Mouse (Mus musculus) ES-CJ7 (cell line): Measurements from ENCODE around the gene Pkd1l1.
A peak's percentile ranks its signal among the peaks of the same experiment; 100 is the strongest.

ENCODE experiments used
- DNase-seq: peaks from one replicate; pipeline ENCODE4 v3.0.0; 2011; ENCODE audit warnings: low read depth, low spot score

Pkd1l1 gene

DNA sequence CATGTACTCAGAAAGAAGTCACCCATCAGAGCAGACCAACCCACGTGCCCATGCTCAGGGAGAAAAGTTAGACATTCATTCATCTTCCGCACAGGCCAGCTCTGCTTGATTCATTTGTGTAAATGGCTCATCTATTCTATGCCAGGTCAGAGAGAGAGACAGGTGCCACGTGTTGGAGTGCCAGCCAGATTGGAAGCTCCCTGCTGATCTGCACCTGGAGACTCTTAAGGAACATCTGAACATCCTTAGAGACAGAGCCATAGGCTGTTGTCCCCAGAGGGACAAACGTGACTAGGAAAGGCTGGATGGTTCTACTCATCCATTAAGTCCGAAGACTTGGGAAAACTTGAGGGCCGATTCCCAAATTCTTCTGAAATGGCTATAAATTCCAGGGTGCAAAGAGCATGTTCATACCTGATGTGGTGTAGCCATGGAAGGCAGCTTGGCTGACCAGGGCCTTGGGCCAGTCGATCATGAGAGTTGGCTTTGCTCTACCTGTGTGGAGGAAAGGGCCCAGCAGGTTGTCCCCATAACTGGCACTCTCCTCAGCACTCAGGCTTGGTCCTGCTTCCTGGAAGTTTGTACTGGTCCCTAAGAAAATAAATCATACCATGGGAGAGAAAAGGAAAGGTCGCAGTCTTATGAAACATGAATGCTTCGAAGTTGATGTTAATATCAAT lies 36.5 kb downstream of the Pkd1l1 start:
- DNase-seq: no peak

DNA sequence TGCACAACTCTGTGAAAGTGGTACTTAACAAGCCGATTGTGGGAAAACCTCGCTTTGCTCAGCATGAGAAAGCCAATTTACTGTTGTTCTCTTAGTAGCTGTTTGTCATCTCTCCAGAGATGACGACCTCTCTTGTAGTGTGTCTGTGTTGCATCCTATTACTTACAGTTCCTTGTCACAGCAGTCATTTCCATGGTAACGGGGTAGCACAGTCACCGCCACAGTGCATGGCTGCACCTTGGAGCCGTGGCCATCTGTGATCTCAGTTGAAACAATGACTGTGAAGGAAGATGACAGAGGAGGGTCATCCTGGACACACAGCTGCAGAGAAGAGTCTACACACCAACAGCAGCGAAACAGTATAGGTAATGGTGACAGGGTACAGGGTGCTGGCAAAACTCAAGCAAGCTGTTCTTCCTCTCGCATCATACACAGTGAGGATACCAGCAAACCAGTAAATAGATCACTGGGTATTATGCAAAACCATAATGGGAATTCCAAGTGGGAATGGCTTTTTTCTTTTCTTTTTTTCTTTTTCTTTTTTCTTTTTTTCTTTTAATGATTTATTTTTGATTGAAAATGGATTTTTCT lies 56.9 kb downstream of the Pkd1l1 start:
- no peak for DNase-seq

DNA sequence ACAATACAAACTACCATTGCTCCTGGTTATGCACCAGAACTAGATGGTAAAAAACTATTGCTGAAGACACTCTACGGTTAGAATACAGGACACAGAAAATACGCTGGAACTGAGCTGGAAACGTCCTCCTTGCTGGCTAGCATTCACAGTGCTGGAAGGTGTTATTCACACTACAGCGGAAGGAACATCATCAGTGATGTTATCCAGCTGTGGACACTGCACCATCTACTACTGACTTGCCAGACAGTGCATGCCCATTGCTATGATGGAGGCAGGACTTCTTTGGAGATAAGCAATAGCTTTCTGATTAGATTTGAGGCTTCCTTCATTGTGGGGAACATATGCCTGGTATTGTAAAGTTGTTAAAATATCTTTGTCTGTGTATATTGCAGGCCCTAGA lies 90.3 kb downstream of the Pkd1l1 start:
- DNase-seq: no peak

- peak; percentile 44 for DNase-seq
Observed at GRCm38 (mm10) chr11:8881521-8881920, 91.5 kb downstream of the Pkd1l1 start.

DNA sequence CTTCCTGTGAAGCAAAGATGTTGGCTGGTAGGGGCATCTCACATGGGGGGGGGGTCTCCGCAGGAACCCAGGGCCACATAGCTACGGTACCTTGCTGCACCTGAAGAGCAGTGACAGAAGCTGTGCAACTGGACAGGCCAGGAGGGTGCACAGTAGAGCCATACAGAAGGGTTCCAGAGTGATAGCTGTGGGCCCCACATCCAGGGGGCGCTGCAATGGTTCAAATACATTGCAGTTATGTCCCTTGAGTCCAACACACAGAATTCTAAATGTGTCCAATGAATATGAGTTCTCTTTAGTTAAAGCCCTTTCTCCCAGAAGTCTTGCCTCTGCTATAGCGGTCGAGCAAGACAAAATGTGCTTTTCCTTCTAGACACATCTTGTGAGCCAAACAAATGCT lies 103.0 kb downstream of the Pkd1l1 start:
- DNase-seq: no peak

- no peak for DNase-seq
Observed at GRCm38 (mm10) chr11:8866021-8866420, 107.0 kb downstream of the Pkd1l1 start.

GRCm38 (mm10) chr11:8863955-8864675 lies 109.0 kb downstream of the Pkd1l1 start:
- no peak for DNase-seq

DNA sequence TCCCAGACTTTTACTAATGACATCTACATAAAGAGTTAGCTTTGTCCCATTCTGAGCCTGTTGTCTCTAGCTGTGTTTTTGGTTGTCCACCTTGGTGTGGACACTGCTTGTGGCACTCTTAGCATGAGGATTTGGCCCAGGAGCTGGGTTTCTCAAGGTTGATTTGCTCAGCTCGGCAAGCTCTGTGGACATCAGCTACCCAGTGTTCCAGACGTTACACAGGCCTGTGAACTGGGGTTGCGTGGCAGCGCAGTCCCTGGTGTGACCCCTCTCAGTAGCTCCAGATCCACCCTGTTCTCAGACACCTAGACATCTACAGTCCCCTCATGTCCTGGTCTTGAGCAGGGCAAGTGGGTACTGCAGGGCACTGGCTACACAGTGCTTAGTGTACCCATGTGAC lies 110.6 kb downstream of the Pkd1l1 start:
- no peak for DNase-seq

- DNase-seq: no peak
Observed at GRCm38 (mm10) chr11:8861978-8862377, 111.1 kb downstream of the Pkd1l1 start.

- DNase-seq: peak; percentile 60
Observed at GRCm38 (mm10) chr11:8860878-8861277, 112.2 kb downstream of the Pkd1l1 start.

DNA sequence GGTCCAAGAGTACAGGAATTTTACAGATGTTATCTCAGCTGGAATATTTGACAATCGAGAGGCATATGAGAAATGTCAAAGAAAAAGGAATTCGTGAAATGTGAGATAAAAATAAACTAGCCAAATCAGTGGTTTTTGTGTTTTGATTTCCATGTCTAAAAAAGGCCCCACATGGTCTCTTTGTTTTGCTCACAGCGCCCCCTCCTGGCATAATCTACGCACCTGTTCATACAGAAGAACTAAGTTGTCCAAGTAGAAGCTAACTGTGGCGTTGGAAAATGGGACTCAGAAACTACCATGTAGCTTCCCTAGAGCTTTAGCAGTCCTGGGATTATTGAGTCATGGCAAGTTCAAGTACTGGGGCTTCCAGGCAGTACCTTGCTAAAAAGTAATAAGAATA lies 113.2 kb downstream of the Pkd1l1 start:
- DNase-seq: peak; percentile 83

GRCm38 (mm10) chr11:8859041-8859440 lies 114.0 kb downstream of the Pkd1l1 start:
- DNase-seq: no peak

- peak; percentile 20 for DNase-seq
Observed at GRCm38 (mm10) chr11:8856125-8856524, 116.9 kb downstream of the Pkd1l1 start.

DNA sequence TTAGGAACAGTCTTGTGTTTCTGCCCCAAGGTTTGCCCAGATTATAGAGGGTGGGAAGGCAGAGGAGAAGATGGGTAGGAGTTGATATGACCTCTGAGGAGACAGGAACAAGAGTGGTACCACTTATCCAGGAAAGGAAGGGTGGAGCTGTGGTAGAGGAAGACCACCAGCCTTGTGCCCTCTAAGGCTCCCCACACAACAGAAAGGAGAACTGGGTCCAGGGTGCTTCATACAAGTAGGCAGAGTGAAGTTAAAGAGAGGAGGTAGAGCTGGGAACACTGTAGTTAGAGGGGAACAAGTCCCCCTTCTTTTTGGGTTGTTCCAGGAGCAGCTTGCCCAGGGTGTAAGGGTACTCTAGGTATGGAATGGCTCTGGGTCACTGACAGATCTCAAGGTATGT lies 125.0 kb downstream of the Pkd1l1 start:
- DNase-seq: no peak

- no peak for DNase-seq
Observed at GRCm38 (mm10) chr11:8847627-8848026, 125.4 kb downstream of the Pkd1l1 start.

- DNase-seq: no peak
Observed at GRCm38 (mm10) chr11:8836176-8836575, 136.9 kb downstream of the Pkd1l1 start.

GRCm38 (mm10) chr11:8834121-8834520 lies 138.9 kb downstream of the Pkd1l1 start:
- no peak for DNase-seq

GRCm38 (mm10) chr11:8830551-8830950 lies 142.5 kb downstream of the Pkd1l1 start:
- DNase-seq: no peak

GRCm38 (mm10) chr11:8829561-8829960 lies 143.5 kb downstream of the Pkd1l1 start:
- no peak for DNase-seq

GRCm38 (mm10) chr11:8828836-8829526 lies 144.1 kb downstream of the Pkd1l1 start:
- no peak for DNase-seq

GRCm38 (mm10) chr11:8826609-8827008 lies 146.5 kb downstream of the Pkd1l1 start:
- no peak for DNase-seq

DNA sequence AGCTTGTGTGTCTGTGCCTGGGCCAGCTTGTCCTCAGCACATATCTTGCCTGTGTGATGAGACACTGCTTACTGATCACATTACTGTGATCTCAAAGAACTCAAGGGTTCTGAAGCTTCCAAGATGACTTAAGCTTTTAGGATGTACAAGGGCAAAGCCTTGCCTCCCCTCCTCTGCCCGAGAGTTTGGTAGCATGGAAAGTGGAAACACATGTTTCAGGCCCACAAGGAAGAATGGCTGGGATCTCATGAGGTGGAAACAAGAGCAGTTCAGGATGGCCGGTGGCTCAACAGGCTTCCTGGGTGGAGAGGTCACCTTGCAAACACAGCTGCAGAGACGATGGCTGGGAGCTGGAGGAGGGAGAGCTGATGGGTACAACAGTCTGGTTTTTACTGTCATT lies 147.0 kb downstream of the Pkd1l1 start:
- DNase-seq: no peak
